Mouse (Mus musculus) mouse trophoblast stem cell (cell line): ENCODE measurements around the gene Anxa9.

Experiments
- in situ Hi-C, 2 experiments: fragments of 300-500 bp; cut with MseI, MboI; formaldehyde crosslinking; loops; 2 replicates in 1 of 2; 3 replicates in 1 of 2; pipeline ENCODE4 v1.15.1; 2025

The Anxa9 gene

GRCm38 (mm10) chr3:95284501-95285281 is 22.3 kb downstream of the Anxa9 start:
- in situ Hi-C loops = no loop called here

GRCm38 (mm10) chr3:95284062-95284461 is 22.9 kb downstream of the Anxa9 start:
- in situ Hi-C loops = no loop called here

GRCm38 (mm10) chr3:95283589-95283941 is 23.4 kb downstream of the Anxa9 start:
- in situ Hi-C loops = no loop called here

- in situ Hi-C loops = no loop called here
Observed at GRCm38 (mm10) chr3:95282865-95283588, 23.9 kb downstream of the Anxa9 start.

GRCm38 (mm10) chr3:95282381-95282864 is 24.6 kb downstream of the Anxa9 start:
- in situ Hi-C loops = no loop called here

GRCm38 (mm10) chr3:95281216-95282126 is 25.5 kb downstream of the Anxa9 start, which contains the start of the genes Mindy1 and Prune1:
Mindy1 (plus strand) TSS chr3:95281345.
Prune1 (minus strand) TSS chr3:95282076.
- in situ Hi-C loops = no loop called here

GRCm38 (mm10) chr3:95280747-95281146 is 26.2 kb downstream of the Anxa9 start:
- in situ Hi-C loops = no loop called here

- in situ Hi-C loops = no loop called here
Observed at GRCm38 (mm10) chr3:95277149-95277551, 29.8 kb downstream of the Anxa9 start.

- in situ Hi-C loops = no loop called here
Observed at GRCm38 (mm10) chr3:95276428-95276934, 30.5 kb downstream of the Anxa9 start.

- in situ Hi-C loops = no loop called here
Observed at GRCm38 (mm10) chr3:95275161-95275560, 31.8 kb downstream of the Anxa9 start.

- in situ Hi-C loops = no loop called here
Observed at GRCm38 (mm10) chr3:95274453-95274852, 32.5 kb downstream of the Anxa9 start.

GRCm38 (mm10) chr3:95273471-95273870 is 33.5 kb downstream of the Anxa9 start:
- in situ Hi-C loops = no loop called here

GRCm38 (mm10) chr3:95270766-95271364 is 36.1 kb downstream of the Anxa9 start:
- in situ Hi-C loops = no loop called here

GRCm38 (mm10) chr3:95269789-95270188 is 37.2 kb downstream of the Anxa9 start:
- in situ Hi-C loops = no loop called here

GRCm38 (mm10) chr3:95267855-95268254 is 39.1 kb downstream of the Anxa9 start:
- in situ Hi-C loops = no loop called here

GRCm38 (mm10) chr3:95266052-95266451 is 40.9 kb downstream of the Anxa9 start:
- in situ Hi-C loops = no loop called here

GRCm38 (mm10) chr3:95264724-95265123 is 42.3 kb downstream of the Anxa9 start:
- in situ Hi-C loops = no loop called here

- in situ Hi-C loops = no loop called here
Observed at GRCm38 (mm10) chr3:95263089-95263739, 43.8 kb downstream of the Anxa9 start.

- in situ Hi-C loops = no loop called here
Observed at GRCm38 (mm10) chr3:95261975-95262374, 45.0 kb downstream of the Anxa9 start.

- in situ Hi-C loops = no loop called here
Observed at GRCm38 (mm10) chr3:95256931-95257330, 50.0 kb downstream of the Anxa9 start.
